Mouse (Mus musculus) adrenal gland, adult 8-10 months (tissue): ENCODE measurements at regions not wholly inside any gene's neighbourhood (a gene's known extent, or its start where the extent isn't known, plus 50 kb on each side); places are given as distances from the start of the nearest gene placed in this dataset.
"Not testable (repeated sequence)": the region's sequence is repeated elsewhere in the genome, so short reads cannot be mapped to it uniquely, and the experiment has no call there.

ENCODE experiments used
- DNase-seq: peaks from one replicate; pipeline ENCODE4 v3.0.0; 2022
- microRNA-seq, 2 experiments: library from miRNA; unstranded; fragments of <30 nt; microRNA quantifications; one replicate each; pipeline ENCODE4 v1.2.0; 2022

DNA sequence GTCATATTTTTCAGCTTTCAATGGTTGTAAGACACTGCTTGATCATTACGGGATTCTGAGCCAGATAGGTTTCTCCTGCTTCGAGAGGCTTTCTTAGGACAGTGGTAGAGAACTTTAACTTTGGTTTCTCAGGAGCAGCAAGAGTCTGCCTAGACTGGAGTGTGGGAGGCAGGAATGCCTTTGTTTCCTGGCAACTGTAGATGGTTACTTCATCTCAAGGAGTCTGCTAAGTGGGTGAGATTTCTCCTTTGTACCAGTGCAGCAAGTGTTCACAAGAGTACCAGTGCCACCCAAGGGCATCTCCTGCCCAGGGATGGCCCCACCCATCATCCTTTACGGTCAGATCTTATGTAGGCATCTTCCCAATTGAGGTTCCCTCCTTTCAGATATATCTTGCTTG lies 173.0 kb upstream of the Gm10131 start:
- no peak for DNase-seq

GRCm38 (mm10) chr8:34280433-34280832 lies 168.9 kb upstream of the Gm10131 start:
- DNase-seq = no peak

- peak; percentile 58 for DNase-seq
Measured at GRCm38 (mm10) chr8:34275977-34276660, 164.6 kb upstream of the Gm10131 start.

DNA sequence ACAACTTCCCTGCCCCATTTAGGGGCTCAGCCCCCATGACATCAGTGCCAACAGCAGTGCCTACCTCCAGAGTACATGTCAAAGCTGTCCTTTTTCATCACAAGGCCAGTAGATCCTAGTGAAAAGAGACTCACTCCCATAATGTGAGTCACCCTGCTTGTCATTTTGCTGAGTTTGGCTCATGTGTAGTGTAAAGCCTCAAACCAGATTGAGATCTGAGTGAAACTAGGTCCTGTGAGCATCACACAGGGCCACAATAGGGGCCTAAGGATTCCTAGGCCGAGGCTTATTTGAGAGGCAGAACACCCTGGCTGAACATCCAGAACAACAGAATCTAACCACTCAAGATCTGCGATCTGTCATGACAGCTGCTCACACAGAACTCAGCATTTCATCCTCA lies 163.3 kb upstream of the Gm10131 start:
- not testable (repeated sequence) for DNase-seq

DNA sequence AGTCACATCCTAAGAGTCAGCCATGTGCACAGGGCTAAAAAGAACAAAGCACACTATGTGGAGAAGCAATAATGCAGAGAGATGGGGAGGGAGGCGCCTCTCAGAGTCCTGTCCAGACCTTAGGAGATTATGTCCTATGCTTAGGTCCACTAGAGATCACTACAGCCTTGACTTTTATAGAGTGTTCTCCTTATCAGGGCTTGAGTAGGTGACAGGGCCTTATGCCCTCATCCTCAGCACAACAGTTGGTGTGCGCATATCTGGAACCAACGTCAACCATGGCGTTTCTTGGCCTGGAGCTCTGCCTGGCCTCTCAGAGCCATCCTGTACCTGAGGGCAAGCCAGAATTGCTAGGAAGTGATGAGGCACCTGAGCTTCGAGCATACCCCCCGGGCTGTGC lies 162.6 kb upstream of the Gm10131 start:
- DNase-seq = no peak

GRCm38 (mm10) chr8:34269848-34270247 lies 158.3 kb upstream of the Gm10131 start:
- DNase-seq = no peak

GRCm38 (mm10) chr8:34268806-34269520 lies 157.4 kb upstream of the Gm10131 start:
- DNase-seq = peak; percentile 28

DNA sequence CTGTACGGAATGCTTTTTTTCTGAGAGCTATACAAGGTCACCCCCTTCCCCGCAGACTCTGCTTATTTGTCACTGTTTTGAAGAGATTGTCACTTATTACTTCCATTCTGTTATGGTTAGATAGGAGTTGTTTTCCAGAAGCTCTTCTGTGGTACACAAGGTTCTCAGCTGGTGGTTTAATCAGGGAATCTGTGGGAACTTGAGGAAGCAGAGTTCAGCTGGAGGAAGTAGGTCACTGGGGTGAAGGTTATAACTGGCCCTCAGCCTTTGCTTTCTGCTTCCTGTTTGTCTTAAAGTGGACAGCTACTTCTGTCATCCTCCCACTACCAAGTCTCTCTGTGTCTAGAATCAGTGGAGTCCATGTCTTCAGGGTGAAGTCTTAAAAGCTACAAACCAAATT lies 143.4 kb upstream of the Gm10131 start:
- DNase-seq = no peak

DNA sequence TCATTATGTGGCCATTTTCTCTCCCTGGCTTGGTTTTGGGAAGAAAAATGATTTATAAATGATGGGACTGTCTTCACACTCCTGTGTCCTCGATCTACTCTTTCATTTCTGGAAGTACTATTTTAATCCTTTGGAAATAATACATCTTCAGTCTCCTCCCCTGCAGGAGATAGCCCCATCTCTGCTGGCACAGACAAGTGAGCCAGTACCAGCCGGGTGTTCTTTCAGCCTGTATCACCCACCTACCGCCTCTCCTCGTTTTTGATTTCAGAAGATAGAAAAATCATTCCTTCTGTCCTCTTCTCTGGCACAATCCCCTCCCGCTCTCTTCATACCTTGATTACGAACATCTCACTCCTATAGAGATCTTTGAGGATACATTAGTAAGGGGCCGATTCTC lies 140.4 kb upstream of the Gm10131 start:
- no peak for DNase-seq

- no peak for DNase-seq
Measured at GRCm38 (mm10) chr8:34239346-34239900, 127.9 kb upstream of the Gm10131 start.

DNA sequence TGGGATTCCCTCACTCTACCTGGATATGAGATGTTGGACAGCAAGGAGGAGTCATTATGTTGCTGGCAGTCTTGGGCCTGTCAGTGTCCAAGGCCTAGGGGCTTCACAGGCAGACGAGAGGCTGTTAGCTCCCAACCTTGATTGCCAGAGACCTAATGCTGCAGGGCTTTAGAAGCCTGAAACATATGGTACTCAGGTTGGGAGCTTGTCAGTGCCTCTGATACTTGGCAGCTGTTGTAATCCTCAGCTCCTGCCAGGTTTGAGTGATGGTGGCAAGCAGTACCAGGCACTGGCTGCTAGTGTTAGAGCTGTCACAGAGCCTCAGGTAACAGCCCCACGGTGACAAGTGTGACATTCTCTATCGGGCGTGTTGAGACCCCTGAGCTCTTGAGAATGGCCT lies 122.2 kb upstream of the Gm10131 start:
- no peak for DNase-seq

- DNase-seq = no peak
Measured at GRCm38 (mm10) chr8:34229477-34229876, 117.9 kb upstream of the Gm10131 start.

DNA sequence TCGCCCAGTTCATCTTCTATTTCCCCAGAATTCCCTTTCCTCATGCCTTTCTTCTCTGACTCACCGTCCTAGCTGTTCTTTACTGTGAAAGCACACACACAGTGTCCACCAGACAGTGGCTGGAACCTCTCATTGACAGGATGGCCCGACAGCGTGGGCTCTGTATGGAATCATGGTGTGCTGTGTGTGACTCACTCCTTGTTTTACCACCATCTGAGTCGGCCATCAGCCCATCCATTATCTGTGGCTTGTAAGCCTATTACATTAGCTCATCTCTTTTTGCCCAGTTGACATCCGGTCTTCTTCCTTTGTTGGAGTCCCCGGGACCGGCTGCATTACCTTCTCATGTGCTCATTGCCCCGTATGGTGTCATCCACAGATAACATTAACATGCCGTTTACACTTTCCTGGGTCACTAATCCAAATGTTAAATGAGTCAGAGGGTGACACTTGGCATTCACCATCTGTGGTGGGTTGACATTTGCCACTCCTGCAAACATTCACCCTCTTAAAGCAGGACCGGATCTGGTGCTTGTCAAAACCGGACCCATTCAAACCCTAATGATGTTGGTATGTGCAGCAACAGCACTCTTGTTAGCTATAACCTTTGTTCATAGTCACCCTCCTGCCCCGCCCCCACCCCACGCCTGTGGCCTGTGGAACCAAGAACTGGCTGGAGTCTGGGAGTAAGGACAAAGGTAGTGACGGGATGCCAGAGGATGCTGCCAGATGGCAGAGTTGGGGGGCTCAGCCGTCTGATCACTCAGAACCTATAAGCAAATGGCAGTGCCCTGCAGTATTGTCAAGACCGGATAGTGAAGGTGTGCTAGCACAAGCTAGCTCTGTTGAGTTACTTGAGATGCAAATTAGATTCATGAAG lies 113.7 kb upstream of the Gm10131 start:
- no peak for DNase-seq

DNA sequence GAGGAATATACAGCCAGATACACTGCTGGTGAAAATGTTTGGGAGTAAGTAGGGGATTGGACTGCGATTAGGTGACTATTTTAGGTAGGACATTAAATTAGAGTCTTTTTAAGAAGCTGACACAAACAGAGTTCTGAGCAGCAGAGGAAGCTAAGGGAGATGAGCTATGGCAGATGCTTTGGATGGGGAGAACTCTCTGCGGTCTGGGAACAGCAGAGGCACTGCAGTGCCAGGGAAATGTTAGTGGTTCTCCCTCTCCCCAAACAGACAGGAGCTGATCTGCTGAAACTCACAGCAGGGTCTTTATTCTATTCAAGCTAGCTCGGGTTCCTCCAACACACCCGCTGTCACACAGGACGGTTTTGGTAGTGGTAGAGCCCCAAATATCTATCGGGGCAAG lies 110.7 kb upstream of the Gm10131 start:
- no peak for DNase-seq

Small RNAs in the stretch of these regions (microRNA-seq; reads per million reads assigned to microRNA genes)
- gene Gm23177 = 0 reads per million in 2 experiments
